Mouse (Mus musculus) Patski (cell line): ENCODE data around the gene Schip1. TPM values are rescaled to one million over a fixed set of nuclear protein-coding genes. Genes with fewer than 3 reads are reported as not detected.

Source experiments
- ATAC-seq: fragments of 100-300 bp; one replicate; pipeline ENCODE4 v1.8.0; 2021
- CTCF ChIA-PET: fragments of 350-600 bp; sonication (Branson Sonifier 250); formaldehyde crosslinking; loops from one replicate; lab custom pipeline; 2022; ENCODE audit warnings: inconsistent platforms; lab: Charles Lee
- POLR2A ChIA-PET: fragments of 350-600 bp; sonication (Branson Sonifier 250); formaldehyde crosslinking; loops from one replicate; lab custom pipeline; 2022; ENCODE audit warnings: antibody characterized with exemption, inconsistent platforms; lab: Charles Lee
- DNase-seq: peaks from one replicate; pipeline ENCODE4 v3.0.0-alpha.2; 2011; ENCODE audit warnings: low read depth, low spot score
- H3K27me3 ChIP-seq: fragments of 371-371 bp; one replicate; pipeline ENCODE4 v1.5.1; 2021
- CTCF ChIP-seq: fragments of 100-300 bp; IDR thresholded peaks from one replicate; pipeline ENCODE4 v1.5.1; 2021
- in situ Hi-C: fragments of 300-500 bp; cut with MboI; formaldehyde crosslinking; loops from 3 replicates; pipeline ENCODE4 v1.11.1; 2018; ENCODE audit warnings: low pct_unique_long_range_greater_than_20kb, mixed read lengths
- polyA plus RNA-seq: library from polyadenylated mRNA; unstranded; gene quantifications from one replicate; pipeline ENCODE4 v1.2.3, GENCODE M21; 2021

Gene Schip1
- polyA plus RNA-seq, 1 experiment from 2014 or later: 61.6 TPM

- DNase-seq: no peak
- no peak for TF ChIP-seq CTCF
- ChIA-PET CTCF (interaction anchor here (1.1 kb wide), 1 partner anchor 9 kb away, joined by 4 read pairs; no protein-coding TSS in a partner anchor), POLR2A (no interaction called here)
- in situ Hi-C loops: no loop called here
- peaks cover 14% of the 10 kb centered on the region for H3K27me3 ChIP-seq
- no peak for ATAC-seq
Measured at GRCm38 (mm10) chr3:68325575-68325974, 261.0 kb downstream of the Schip1 start.

GRCm38 (mm10) chr3:68332515-68332914 lies 267.9 kb downstream of the Schip1 start:
- peaks cover 10% of the 10 kb centered on the region for H3K27me3 ChIP-seq
- TF ChIP-seq CTCF: no peak
- DNase-seq (no peak), ATAC-seq (no peak)
- ChIA-PET CTCF (interaction anchor here (1.4 kb wide), 2 partner anchors 9 to 16 kb away, joined by 4 to 5 read pairs; no protein-coding TSS in a partner anchor), POLR2A (no interaction called here)
- in situ Hi-C loops: no loop called here

GRCm38 (mm10) chr3:68335501-68335900 lies 270.9 kb downstream of the Schip1 start:
- DNase-seq (no peak), ATAC-seq (no peak)
- no peak for TF ChIP-seq CTCF
- peaks cover 13% of the 10 kb centered on the region for H3K27me3 ChIP-seq
- ChIA-PET POLR2A (interaction anchor here (1.2 kb wide), 1 partner anchor 74 kb away, joined by 3 read pairs; no protein-coding TSS in a partner anchor), CTCF (interaction anchor here (0.8 to 1.3 kb wide), 3 partner anchors 12 to 19 kb away, joined by 3 to 4 read pairs (median 3); no protein-coding TSS in a partner anchor)
- in situ Hi-C loops: no loop called here

GRCm38 (mm10) chr3:68350624-68351023 lies 286.0 kb downstream of the Schip1 start:
- DNase-seq (no peak), ATAC-seq (no peak)
- POLR2A ChIA-PET: no interaction called here
- TF ChIP-seq CTCF: no peak
- H3K27me3 ChIP-seq: peaks cover 13% of the 10 kb centered on the region
- in situ Hi-C loops: no loop called here
- CTCF ChIA-PET: interaction anchor here (1.6 kb wide), 1 partner anchor 9 kb away, joined by 7 read pairs; no protein-coding TSS in a partner anchor

GRCm38 (mm10) chr3:68351461-68351860 lies 286.9 kb downstream of the Schip1 start:
- CTCF ChIA-PET: interaction anchor here (1.6 kb wide), 1 partner anchor 10 kb away, joined by 7 read pairs; no protein-coding TSS in a partner anchor
- POLR2A ChIA-PET: no interaction called here
- TF ChIP-seq CTCF: no peak
- DNase-seq (no peak), ATAC-seq (no peak)
- in situ Hi-C loops: no loop called here
- peaks cover 9% of the 10 kb centered on the region for H3K27me3 ChIP-seq

- H3K27me3 ChIP-seq: peaks cover 9% of the 10 kb centered on the region
- TF ChIP-seq CTCF: peak; percentile 38
- CTCF ChIA-PET: interaction anchor here (0.9 to 1.7 kb wide), 7 partner anchors 11 to 292 kb away, joined by 3 to 7 read pairs (median 3); no protein-coding TSS in a partner anchor
- POLR2A ChIA-PET: no interaction called here
- ATAC-seq (no peak), DNase-seq (no peak)
- in situ Hi-C loops: no loop called here
Measured at GRCm38 (mm10) chr3:68352961-68353360, 288.4 kb downstream of the Schip1 start.

- CTCF ChIA-PET: interaction anchor here (0.9 to 1.7 kb wide), 7 partner anchors 11 to 292 kb away, joined by 3 to 7 read pairs (median 3); no protein-coding TSS in a partner anchor
- in situ Hi-C loops: no loop called here
- H3K27me3 ChIP-seq: peaks cover 9% of the 10 kb centered on the region
- ATAC-seq (no peak), DNase-seq (no peak)
- POLR2A ChIA-PET: no interaction called here
- TF ChIP-seq CTCF: no peak
Measured at GRCm38 (mm10) chr3:68353492-68353891, 288.9 kb downstream of the Schip1 start.

- H3K27me3 ChIP-seq: peaks cover 6% of the 10 kb centered on the region
- DNase-seq (no peak), ATAC-seq (no peak)
- in situ Hi-C loops: no loop called here
- CTCF ChIA-PET: interaction anchor here (1.2 kb wide), 1 partner anchor 15 kb away, joined by 4 read pairs; no protein-coding TSS in a partner anchor
- POLR2A ChIA-PET: no interaction called here
- TF ChIP-seq CTCF: no peak
Measured at GRCm38 (mm10) chr3:68356516-68356915, 291.9 kb downstream of the Schip1 start.

- no peak for ATAC-seq
- peaks cover 6% of the 10 kb centered on the region for H3K27me3 ChIP-seq
- ChIA-PET POLR2A (no interaction called here), CTCF (interaction anchor here (1.3 to 2.8 kb wide), 2 partner anchors 9 to 19 kb away, joined by 4 to 7 read pairs; no protein-coding TSS in a partner anchor)
- DNase-seq: no peak
- no peak for TF ChIP-seq CTCF
- in situ Hi-C loops: no loop called here
Measured at GRCm38 (mm10) chr3:68368029-68368428, 303.4 kb downstream of the Schip1 start.

- in situ Hi-C loops: no loop called here
- POLR2A ChIA-PET: no interaction called here
- CTCF ChIA-PET: interaction anchor here (1.0 kb wide), 1 partner anchor 19 kb away, joined by 3 read pairs; no protein-coding TSS in a partner anchor
- ATAC-seq (no peak), DNase-seq (no peak)
- peaks cover 33% of the 10 kb centered on the region for H3K27me3 ChIP-seq
- no peak for TF ChIP-seq CTCF
Measured at GRCm38 (mm10) chr3:68372925-68373324, 308.3 kb downstream of the Schip1 start.

- in situ Hi-C loops: no loop called here
- CTCF ChIA-PET: interaction anchor here (1.1 to 1.3 kb wide), 2 partner anchors 11 to 28 kb away, joined by 3 read pairs; no protein-coding TSS in a partner anchor
Measured at GRCm38 (mm10) chr3:68375100-68375508, 310.5 kb downstream of the Schip1 start.

More at GRCm38 (mm10) chr3:68375100-68375508, 310.5 kb downstream of the Schip1 start:
- no peak for TF ChIP-seq CTCF
- H3K27me3 ChIP-seq: peaks cover 30% of the 10 kb centered on the region
- ATAC-seq: no peak
- no peak for DNase-seq
- POLR2A ChIA-PET: no interaction called here
